Mouse (Mus musculus) limb, embryonic 13.5 days (tissue): ENCODE measurements around the gene Ctdnep1. TPM values are rescaled to one million over a fixed set of nuclear protein-coding genes. Genes with fewer than 3 reads are reported as not detected.
A peak's percentile ranks its signal among the peaks of the same experiment; 100 is the strongest.

Experiments used
- ATAC-seq: fragments of 200-750 bp; cut with Nextera tagmentation; 2 replicates; pipeline ENCODE4 v1.8.0; 2017; ENCODE audit warnings: low read depth, moderate number of reproducible peaks, moderate TSS enrichment; ENCODE audit not compliant: low FRiP score
- H3K27ac ChIP-seq: fragments of 300-500 bp; sonication (generic); 2 replicates; pipeline ENCODE4 v1.5.1; 2015; ENCODE audit warnings: inconsistent platforms, mild to moderate bottlenecking, moderate library complexity
- H3K27me3 ChIP-seq: fragments of 300-500 bp; sonication (generic); 2 replicates; pipeline ENCODE4 v1.6.1; 2015; ENCODE audit warnings: mild to moderate bottlenecking, inconsistent platforms
- H3K36me3 ChIP-seq: fragments of 300-500 bp; sonication (generic); 2 replicates; pipeline ENCODE4 v1.6.1; 2015; ENCODE audit warnings: inconsistent platforms, mild to moderate bottlenecking, moderate library complexity
- H3K4me1 ChIP-seq: fragments of 300-500 bp; sonication (generic); 2 replicates; pipeline ENCODE4 v1.6.1; 2015; ENCODE audit warnings: inconsistent platforms
- H3K4me2 ChIP-seq: fragments of 300-500 bp; sonication (generic); replicated peaks from 2 replicates; pipeline ENCODE4 v1.6.1; 2015; ENCODE audit warnings: inconsistent platforms, mild to moderate bottlenecking, moderate library complexity
- H3K4me3 ChIP-seq: fragments of 300-500 bp; sonication (generic); 2 replicates; pipeline ENCODE4 v1.5.1; 2015; ENCODE audit warnings: moderate library complexity, mild to moderate bottlenecking, inconsistent platforms
- H3K9ac ChIP-seq: fragments of 300-500 bp; sonication (generic); 2 replicates; pipeline ENCODE4 v1.6.1; 2015; ENCODE audit warnings: mild to moderate bottlenecking, inconsistent platforms
- H3K9me3 ChIP-seq: fragments of 300-500 bp; sonication (generic); 2 replicates; pipeline ENCODE4 v1.6.1; 2016; ENCODE audit warnings: inconsistent platforms
- WGBS: fragments of 180-500 bp; shearing (Covaris S2); methylation state at CpG from one replicate; pipeline ENCODE4 v1.1.7; 2015; 5-methylcytosine and 5-hydroxymethylcytosine counted together
- polyA plus RNA-seq: library from polyadenylated mRNA; unstranded; fragments of >200 nt; fragmentation: Nextera tagmentation; extraction: Ambion mirVana; gene quantifications from 2 replicates; pipeline ENCODE4 v1.2.1, GENCODE M21; 2015

Gene Ctdnep1
- polyA plus RNA-seq, 1 experiment from 2014 or later, result 30.8 TPM

GRCm38 (mm10) chr11:69938401-69938979 lies 42.5 kb upstream of the Ctdnep1 start:
- peaks cover 48% of the 10 kb centered on the region for H3K4me1 ChIP-seq
- H3K9ac ChIP-seq, result peak overlapping the region; percentile 39
- H3K27me3 ChIP-seq, result peaks cover 18% of the 10 kb centered on the region
- 0 out of 2 replicates have a peak overlapping the region, but pooled peaks have one; percentile 9 for H3K4me2 ChIP-seq
- H3K27ac ChIP-seq, result no peak overlapping the region
- no peaks in the 10 kb centered on the region for H3K9me3 ChIP-seq
- peaks cover 20% of the 10 kb centered on the region for H3K36me3 ChIP-seq
- H3K4me3 ChIP-seq, result no peak overlapping the region
- ATAC-seq, result no peak
- WGBS, result 22% methylated on average over 9 of the region's 9 CpGs

DNA sequence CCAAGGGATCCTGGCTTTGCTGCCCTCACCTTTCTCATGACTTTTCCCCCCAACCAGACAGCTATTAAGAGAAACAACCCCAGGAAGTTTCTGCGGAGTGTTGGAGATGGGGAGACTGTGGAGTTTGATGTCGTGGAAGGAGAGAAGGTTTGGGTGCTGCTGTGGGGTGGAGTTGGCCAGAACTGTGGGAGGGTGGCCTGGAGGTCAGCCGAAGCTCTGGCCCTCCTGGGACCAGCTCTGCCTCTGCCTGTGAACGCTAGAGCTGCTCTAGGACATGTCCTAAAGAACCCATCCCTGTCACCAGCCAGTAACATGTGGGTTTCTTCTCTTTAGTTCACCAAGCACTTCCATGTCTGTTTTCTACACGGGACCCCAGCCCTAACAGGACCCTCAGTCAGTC lies 41.8 kb upstream of the Ctdnep1 start:
- peaks cover 18% of the 10 kb centered on the region for H3K27me3 ChIP-seq
- peaks cover 44% of the 10 kb centered on the region for H3K4me1 ChIP-seq
- H3K9me3 ChIP-seq, result no peaks in the 10 kb centered on the region

GRCm38 (mm10) chr11:69939731-69940130 lies 41.2 kb upstream of the Ctdnep1 start:
- Histone ChIP-seq H3K36me3 (peaks cover 33% of the 10 kb centered on the region), H3K9ac (no peak overlapping the region), H3K27ac (no peak overlapping the region), H3K4me2 (no peak overlapping the region), H3K27me3 (peaks cover 15% of the 10 kb centered on the region), H3K4me3 (no peak overlapping the region), H3K4me1 (peaks cover 38% of the 10 kb centered on the region), H3K9me3 (no peaks in the 10 kb centered on the region)
- no peak for ATAC-seq
- WGBS, result 93% methylated on average over 17 of the region's 17 CpGs

More for the DNA sequence above, 41.8 kb upstream of the Ctdnep1 start:
- no peak overlapping the region for H3K27ac ChIP-seq
- no peak overlapping the region for H3K4me3 ChIP-seq
- 65% methylated on average over 5 of the region's 5 CpGs for WGBS
- H3K9ac ChIP-seq, result no peak overlapping the region
- no peak overlapping the region for H3K4me2 ChIP-seq
- peaks cover 27% of the 10 kb centered on the region for H3K36me3 ChIP-seq
- no peak for ATAC-seq

DNA sequence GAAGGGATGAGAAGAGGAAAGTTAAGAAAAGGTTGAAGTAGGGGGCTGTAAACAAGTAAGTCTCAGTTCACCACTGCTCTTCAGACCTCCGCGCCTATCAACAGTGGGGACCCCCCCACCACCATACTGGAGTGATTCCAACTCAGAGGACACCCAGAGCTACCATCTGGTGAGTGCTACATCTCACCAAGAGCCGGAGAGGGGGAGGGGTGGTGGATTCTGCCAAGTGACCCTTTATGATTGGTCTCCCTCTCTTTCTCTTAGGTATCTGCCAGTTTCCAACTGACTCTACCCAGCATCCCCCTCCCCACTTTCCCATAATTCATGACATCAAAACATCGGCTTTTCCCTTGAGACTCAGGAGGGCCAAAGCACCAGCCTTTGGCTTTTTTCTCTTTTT lies 40.0 kb upstream of the Ctdnep1 start:
- H3K27ac ChIP-seq, result no peak overlapping the region
- H3K9me3 ChIP-seq, result no peaks in the 10 kb centered on the region
- no peak overlapping the region for H3K4me2 ChIP-seq
- H3K27me3 ChIP-seq, result peaks cover 14% of the 10 kb centered on the region
- H3K4me1 ChIP-seq, result peaks cover 37% of the 10 kb centered on the region
- no peak for ATAC-seq
- H3K9ac ChIP-seq, result no peak overlapping the region
- no peak overlapping the region for H3K4me3 ChIP-seq
- 72% methylated on average over 4 of the region's 4 CpGs for WGBS
- H3K36me3 ChIP-seq, result peaks cover 45% of the 10 kb centered on the region

DNA sequence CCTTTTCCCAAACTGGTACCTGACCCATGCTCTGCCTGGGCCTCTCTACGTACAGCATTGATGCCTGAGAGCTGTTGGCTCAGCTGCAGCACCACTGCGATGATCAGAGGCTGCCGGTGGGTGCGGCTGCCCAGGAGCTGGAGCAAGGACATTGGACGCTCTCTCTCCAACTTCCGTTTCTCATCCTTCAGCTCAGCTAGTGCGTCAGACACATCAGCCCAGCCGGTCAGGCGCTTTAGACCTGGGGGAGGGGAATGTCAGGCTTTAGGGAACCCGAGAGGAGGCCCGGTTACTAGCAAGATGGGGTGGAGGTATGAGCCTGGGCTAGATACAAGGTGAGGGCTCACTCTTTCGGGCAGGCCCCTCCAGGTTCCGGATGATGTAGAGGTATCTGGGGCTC lies 35.7 kb upstream of the Ctdnep1 start:
- Histone ChIP-seq H3K27me3 (no peaks in the 10 kb centered on the region), H3K4me1 (peaks cover 26% of the 10 kb centered on the region), H3K4me3 (no peak overlapping the region), H3K36me3 (peaks cover 46% of the 10 kb centered on the region), H3K9ac (no peak overlapping the region), H3K4me2 (no peak overlapping the region), H3K9me3 (no peaks in the 10 kb centered on the region), H3K27ac (no peak overlapping the region)
- no peak for ATAC-seq
- WGBS, result 82% methylated on average over 13 of the region's 13 CpGs

DNA sequence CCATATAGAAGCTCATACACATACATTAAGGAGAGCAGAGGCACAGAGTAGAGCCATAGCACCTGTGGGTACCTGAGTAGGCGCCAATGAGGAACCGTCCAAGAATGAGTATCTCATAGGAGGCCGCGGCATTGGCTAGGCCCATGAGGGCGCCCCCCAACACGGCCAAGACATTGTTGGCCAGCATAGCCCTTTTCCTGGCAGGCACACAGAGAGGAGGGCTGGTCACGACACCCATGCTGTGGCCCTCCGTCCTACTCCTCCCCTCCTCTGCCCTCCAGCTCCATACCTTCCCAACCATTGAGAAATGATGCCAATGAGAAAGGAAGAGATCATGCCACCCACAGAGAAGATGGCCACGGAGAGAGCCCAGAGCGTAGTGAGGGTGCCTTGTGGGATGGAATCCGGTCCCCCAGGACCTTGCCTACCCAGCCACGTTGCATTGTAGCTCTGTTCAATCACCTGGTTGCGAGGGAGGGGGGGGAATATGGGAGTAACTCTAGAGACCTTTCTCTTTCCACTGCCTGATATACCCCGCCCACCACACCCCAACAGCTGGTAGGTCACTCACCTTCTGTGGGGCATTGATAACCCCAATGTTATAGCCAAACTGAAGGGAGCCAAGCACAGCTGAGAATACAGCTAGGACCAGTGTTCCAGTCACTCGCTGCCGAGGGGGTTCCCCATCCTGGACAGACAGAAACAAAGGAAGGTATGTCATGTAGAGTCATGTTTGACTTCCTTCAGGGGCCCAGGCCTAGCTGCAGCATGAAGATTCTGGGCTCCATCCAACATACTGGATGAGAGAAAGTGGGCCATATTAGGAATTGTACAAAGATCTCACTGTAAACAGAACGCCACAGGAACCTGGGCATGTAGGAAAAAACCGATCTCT lies 34.7 kb upstream of the Ctdnep1 start:
- Histone ChIP-seq H3K4me2 (peak overlapping the region; percentile 83), H3K4me1 (peaks cover 26% of the 10 kb centered on the region), H3K9ac (peak overlapping the region; percentile 70), H3K9me3 (no peaks in the 10 kb centered on the region), H3K36me3 (peaks cover 46% of the 10 kb centered on the region), H3K4me3 (peak overlapping the region; percentile 61), H3K27me3 (0 out of 2 replicates have a peak, but pooled peaks cover 5% of the 10 kb centered on the region), H3K27ac (peak overlapping the region; percentile 91; the same call in 1 of the 2 replicates)
- ATAC-seq, result no peak
- WGBS, result 91% methylated on average over 18 of the region's 18 CpGs

GRCm38 (mm10) chr11:69947337-69948065 lies 33.5 kb upstream of the Ctdnep1 start:
- Histone ChIP-seq H3K9me3 (no peaks in the 10 kb centered on the region), H3K36me3 (peaks cover 35% of the 10 kb centered on the region), H3K27me3 (peaks cover 10% of the 10 kb centered on the region; the same call in 1 of the 2 replicates), H3K4me2 (peak overlapping the region; percentile 83), H3K27ac (peak overlapping the region; percentile 91), H3K4me1 (peaks cover 26% of the 10 kb centered on the region), H3K4me3 (peak overlapping the region; percentile 61), H3K9ac (peak overlapping the region; percentile 70)
- ATAC-seq, result peak; percentile 57
- WGBS, result 2% methylated on average over 29 of the region's 29 CpGs

- H3K27ac ChIP-seq, result peak within 1 kb of the TSS; percentile 94
- WGBS, result under 1% methylated on average over 34 of the region's 34 CpGs
Measured at GRCm38 (mm10) chr11:69948066-69948762, 32.7 kb upstream of the Ctdnep1 start, which contains the start of gene Slc2a4. Gene Slc2a4, minus strand, starts transcription at chr11:69948188.

GRCm38 (mm10) chr11:69948763-69949150 lies 32.2 kb upstream of the Ctdnep1 start:
- ATAC-seq, result peak; percentile 57
- Histone ChIP-seq H3K36me3 (peaks cover 23% of the 10 kb centered on the region), H3K4me1 (peaks cover 26% of the 10 kb centered on the region), H3K9ac (peak overlapping the region; percentile 73), H3K4me2 (peak overlapping the region; percentile 83), H3K9me3 (no peaks in the 10 kb centered on the region), H3K27ac (peak overlapping the region; percentile 94), H3K27me3 (peaks cover 13% of the 10 kb centered on the region; the same call in 1 of the 2 replicates), H3K4me3 (peak overlapping the region; percentile 61)
- 0% methylated on average over 14 of the region's 14 CpGs for WGBS

More at GRCm38 (mm10) chr11:69948066-69948762, 32.7 kb upstream of the Ctdnep1 start, which contains the start of gene Slc2a4:
- Histone ChIP-seq H3K4me1 (peaks cover 26% of the 10 kb centered on the region), H3K27me3 (peaks cover 13% of the 10 kb centered on the region; the same call in 1 of the 2 replicates), H3K4me3 (peak within 1 kb of the TSS; percentile 61), H3K4me2 (peak within 1 kb of the TSS; percentile 83), H3K36me3 (peaks cover 28% of the 10 kb centered on the region), H3K9me3 (no peaks in the 10 kb centered on the region), H3K9ac (peak within 1 kb of the TSS; percentile 73)
- peak; percentile 94 for ATAC-seq

- no peak for ATAC-seq
- no peaks in the 10 kb centered on the region for H3K9me3 ChIP-seq
- H3K36me3 ChIP-seq, result peaks cover 1% of the 10 kb centered on the region; the same call in 1 of the 2 replicates
- H3K27ac ChIP-seq, result no peak overlapping the region
- no peak overlapping the region for H3K4me2 ChIP-seq
- H3K4me1 ChIP-seq, result peaks cover 23% of the 10 kb centered on the region
- no peak overlapping the region for H3K4me3 ChIP-seq
- no peak overlapping the region for H3K9ac ChIP-seq
- WGBS, result 46% methylated on average over 4 of the region's 4 CpGs
- peaks cover 13% of the 10 kb centered on the region; the same call in 1 of the 2 replicates for H3K27me3 ChIP-seq
Measured at GRCm38 (mm10) chr11:69950807-69951459, 30.0 kb upstream of the Ctdnep1 start.

- ATAC-seq, result no peak
- WGBS, result 40% methylated on average over 1 of the region's 1 CpGs
- no peak overlapping the region for H3K9ac ChIP-seq
Measured at GRCm38 (mm10) chr11:69952274-69952673, 28.7 kb upstream of the Ctdnep1 start.

More at GRCm38 (mm10) chr11:69952274-69952673, 28.7 kb upstream of the Ctdnep1 start:
- Histone ChIP-seq H3K27me3 (peaks cover 13% of the 10 kb centered on the region; the same call in 1 of the 2 replicates), H3K4me3 (no peak overlapping the region), H3K9me3 (no peaks in the 10 kb centered on the region), H3K4me2 (no peak overlapping the region), H3K36me3 (no peaks in the 10 kb centered on the region), H3K4me1 (peaks cover 9% of the 10 kb centered on the region), H3K27ac (no peak overlapping the region)
